Mouse (Mus musculus): ENCODE data around the gene Rora.
"Not testable (repeated sequence)": the region's sequence is repeated elsewhere in the genome, so short reads cannot be mapped to it uniquely, and the experiment has no call there.

Rora gene

DNA sequence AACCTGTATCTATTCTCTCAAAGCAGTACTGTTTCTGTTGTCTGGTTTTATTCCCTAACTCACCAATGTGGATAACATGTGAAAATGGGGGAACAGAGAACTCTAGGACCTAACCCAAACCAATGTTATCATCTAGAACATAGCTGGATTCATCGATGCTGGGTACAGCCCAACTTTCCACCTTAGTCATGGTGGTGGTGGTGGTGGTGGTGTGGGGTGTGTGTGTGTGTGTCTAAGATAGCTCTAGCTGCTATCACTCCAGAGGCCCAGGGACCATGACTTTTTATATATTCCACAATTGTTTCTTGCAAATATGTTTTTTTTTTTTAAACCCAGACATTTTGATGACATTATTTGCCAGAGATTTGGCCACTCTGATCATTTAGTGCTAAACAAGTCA lies 433.7 kb downstream of the Rora start:
- DNase-seq (ENCODE audit: low spot score): no peak

DNA sequence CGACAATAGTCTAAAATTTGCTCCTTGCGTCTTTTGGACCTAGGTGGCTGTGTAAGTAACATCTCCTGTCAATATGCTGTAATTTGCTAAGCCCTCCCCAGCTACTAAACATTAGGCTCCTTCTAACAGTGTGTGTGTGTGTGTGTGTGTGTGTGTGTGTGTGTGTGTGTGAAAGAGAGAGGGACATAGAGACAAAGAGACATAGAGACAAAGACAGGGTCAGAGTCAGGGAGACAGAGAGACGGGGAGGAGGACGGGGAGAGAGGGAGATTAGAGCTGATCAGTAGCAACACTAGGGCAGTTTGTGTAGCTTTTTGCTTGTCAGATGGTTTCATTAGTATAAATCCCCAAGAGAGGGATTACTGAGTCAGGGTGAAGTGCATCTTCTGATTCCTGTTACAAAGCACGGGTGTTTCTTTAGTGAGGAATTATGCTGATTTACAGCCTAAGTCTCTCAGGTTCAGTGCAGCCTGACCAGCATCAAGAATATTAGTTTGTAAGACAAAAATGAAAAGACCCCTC lies 437.2 kb downstream of the Rora start:
- no peak for DNase-seq (ENCODE audit: low spot score)

DNA sequence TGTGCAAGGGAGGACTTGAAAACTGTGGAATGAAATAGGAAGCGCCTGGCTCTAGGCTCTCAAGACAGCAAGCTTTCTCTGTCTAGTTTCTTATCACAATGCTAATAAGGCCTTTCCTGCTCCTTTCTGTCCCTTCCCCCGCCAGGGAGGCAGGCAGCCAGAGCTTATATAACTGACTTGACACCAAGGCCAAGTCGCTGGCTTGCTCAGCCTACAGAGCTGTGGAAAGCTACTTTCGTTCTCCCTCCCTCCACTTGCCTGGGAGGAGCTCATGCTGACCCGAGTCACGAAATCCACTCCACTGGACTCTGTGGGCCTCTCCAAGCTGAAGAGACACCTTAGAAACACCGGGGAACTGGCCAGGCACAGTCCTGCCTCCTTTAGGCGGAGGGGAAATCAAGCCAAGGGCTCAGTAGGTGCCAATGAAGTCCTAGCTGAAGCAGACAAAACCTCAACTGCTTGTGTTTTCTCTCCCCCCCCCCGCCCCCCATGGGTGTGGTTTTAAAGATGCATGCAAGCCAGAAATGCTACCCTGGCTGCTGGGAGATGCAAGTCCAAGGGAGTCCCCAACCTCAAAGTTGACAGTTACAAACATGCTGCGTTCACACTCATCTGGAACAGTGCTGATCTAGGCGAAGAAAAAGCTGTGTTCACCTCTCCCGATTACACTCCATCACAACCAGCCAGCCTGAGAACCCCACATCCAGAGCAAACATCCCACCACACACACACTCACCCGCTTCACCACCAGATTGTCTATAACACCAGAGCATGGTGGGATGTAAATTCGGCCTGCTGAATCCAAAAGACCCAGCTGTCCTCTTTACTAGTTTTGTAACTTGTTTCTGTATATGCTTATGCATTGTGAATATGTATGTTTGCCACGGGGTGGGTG lies 438.8 kb downstream of the Rora start:
- DNase-seq (ENCODE audit: low spot score): peak; percentile 33

DNA sequence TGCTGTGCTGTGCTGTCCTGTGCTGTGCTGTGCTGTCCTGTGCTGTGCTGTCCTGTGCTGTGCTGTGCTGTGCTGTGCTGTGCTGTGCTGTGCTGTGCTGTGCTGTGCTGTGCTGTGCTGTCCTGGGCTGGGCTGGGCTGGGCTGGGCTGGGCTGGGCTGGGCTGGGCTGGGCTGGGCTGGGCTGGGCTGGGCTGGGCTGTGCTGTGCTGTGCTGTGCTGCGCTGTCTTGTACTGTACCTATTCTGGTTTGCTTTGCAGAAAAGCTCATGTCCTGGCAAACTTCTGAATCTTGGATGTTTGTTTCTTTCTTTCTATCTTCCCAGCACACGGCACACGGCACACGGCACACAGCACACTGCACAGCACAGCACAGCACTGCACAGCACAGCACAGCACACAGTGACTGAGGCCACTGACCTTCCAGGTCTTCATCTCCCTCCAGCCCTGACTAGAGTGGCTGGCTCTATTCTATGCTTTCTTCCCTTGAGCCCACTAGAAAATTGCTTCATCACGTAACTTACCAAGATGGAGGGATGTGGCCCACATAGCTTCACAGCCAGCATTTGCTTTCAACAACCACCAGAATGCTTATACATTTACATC lies 446.7 kb downstream of the Rora start:
- not testable (repeated sequence) for DNase-seq (ENCODE audit: low spot score)

DNA sequence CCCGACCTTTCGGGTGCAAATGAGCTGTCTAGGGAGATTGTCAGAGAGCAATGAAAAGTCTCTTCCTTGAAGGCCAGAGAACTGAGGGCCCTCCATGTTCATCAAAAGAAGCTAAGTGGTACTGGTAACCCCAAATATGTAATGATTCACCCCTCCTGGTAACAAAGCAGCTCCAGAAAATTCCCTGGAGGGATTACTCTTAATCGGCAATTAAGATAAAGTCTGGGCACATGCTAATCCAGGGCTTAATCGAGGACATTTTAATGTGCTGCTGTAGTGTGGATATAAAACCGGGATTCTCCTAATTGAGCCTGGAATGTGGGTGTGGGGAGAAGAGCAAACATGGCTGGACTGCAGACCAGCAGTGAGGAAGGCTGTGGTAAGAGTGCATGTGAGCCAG lies 450.7 kb downstream of the Rora start:
- no peak for DNase-seq (ENCODE audit: low spot score)

DNA sequence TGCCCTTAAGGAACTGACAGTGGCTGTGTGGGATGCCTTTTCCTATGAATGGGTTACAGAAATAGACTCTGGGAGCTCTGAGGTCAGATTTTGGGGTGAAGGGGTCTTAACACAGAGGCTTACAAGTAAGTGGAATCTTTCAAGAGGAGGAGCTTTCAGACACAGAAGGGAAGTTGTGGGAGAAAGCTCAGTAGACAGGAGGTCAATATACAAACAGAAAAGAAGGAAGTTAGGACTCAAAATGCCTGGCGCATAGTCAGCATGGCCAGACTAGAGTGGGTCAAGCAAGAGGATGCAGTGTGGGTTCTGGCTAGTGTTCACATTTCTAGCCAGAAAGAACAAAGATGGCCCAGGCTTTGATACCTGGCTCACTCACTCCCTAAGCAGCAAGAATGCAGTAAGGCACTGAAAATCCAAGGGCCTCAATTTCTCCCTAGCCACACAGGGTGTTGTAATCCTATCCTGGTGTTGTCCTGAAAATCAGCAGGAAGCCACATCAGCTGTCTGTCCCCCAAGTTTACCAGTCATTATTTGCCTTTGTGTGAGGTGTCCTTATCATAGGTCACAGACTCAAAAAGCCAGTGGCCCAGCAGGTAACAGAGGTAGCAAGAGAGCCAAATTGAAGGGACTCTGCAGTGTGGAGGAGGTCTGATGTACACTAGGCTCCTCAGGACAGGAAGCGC lies 456.2 kb downstream of the Rora start:
- no peak for DNase-seq (ENCODE audit: low spot score)

DNA sequence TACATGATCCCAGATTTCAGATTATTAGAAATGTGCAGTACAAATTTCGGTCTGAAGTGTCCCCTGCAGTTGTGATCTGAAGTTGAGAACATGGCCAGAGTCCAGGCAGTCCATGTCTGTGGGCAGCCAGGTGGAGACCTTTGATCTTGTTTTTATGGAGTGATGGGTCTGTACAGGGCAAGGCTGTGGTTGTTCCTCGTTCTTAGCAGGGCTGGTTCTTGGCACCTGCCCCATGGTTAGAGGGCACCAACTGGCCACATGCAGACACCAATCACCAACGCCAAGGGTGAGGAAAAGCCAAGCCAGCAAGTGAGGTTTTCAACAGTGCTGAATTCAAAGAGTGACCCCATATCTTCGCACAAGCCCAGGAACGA lies 456.7 kb downstream of the Rora start:
- no peak for DNase-seq (ENCODE audit: low spot score)

DNA sequence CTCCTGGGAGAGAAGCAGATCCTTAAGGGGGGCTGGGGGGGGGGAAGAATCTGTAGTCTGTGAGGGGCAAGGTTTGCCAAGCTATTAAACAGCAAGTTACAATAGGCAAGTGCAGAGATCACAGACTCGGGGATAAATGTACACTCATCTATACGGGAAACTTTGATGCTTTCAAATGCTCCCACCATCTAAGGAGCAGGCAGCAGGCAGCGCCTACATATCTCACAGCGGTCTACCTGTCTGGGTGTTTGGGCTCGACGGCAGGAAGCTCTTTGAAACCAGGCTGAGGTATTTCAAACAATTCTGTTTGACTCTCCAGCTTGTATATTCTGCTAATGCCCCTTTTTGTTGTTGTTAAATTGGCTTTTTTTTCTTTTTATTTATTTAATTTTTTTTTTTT lies 457.1 kb downstream of the Rora start:
- DNase-seq (ENCODE audit: low spot score): no peak

DNA sequence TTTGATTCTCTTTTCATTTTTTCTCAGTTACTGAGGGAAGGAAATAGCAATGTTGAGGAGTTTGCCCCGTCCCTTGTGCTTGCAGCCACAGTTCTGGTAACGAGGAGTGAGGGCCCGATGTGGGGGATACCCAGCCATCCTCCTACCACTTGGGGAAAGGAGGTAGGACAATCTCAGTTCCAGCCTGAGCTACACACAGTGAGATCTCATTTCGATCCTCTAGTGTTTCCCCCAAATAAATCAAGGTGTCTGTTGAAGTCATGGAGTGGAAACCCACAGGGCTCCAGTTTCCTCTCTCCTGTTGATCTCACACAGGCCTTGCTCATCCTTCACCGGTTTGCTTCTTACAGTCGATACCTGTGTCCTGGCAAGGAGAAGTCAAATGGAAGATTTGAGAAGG lies 458.0 kb downstream of the Rora start:
- DNase-seq (ENCODE audit: low spot score): no peak

DNA sequence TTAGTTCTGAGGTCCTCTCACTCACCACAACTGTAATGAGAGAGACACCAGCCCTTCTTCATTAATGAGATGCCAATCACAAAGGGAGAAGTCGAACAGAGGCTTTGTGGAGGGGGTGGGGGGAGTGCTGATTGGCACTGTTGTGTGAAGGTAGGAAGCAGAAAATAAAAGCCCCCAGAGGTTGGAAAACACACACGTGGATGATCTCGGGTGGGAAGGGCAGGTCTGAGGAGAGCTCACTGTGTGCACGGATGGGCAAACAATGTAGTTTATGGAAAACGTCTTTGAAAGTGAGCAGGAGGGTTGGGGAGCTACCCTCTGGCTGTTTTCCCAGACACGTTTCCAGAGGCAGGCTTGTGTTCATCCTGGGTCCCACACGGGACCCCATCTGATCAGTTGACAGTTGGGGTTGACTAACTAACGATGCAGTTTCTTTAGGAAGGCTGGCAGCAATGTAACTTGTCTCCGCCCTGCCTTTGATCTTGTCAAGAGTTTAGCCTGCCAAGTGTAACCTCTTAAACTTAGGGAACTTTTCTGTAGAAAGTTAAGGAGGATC lies 460.9 kb downstream of the Rora start:
- DNase-seq (ENCODE audit: low spot score): no peak

DNA sequence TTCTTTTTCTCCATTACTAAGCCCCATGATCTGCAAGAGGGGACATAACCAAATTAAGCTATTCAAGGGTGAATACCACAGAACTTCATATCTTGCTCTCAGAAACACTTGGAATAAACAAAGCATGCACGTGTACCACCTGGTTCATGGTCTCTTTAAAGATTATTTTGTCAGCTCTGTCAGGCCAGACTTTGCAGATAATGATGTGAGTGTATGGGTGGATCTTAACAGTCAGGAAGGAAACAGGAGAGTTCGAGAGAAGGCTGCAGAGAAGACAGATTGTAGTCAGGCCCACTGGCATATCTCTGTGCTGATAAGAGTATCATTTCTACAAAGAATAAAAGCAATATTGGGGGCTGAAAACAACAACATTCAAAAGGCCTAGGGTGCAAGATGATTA lies 463.2 kb downstream of the Rora start:
- DNase-seq (ENCODE audit: low spot score): no peak

DNA sequence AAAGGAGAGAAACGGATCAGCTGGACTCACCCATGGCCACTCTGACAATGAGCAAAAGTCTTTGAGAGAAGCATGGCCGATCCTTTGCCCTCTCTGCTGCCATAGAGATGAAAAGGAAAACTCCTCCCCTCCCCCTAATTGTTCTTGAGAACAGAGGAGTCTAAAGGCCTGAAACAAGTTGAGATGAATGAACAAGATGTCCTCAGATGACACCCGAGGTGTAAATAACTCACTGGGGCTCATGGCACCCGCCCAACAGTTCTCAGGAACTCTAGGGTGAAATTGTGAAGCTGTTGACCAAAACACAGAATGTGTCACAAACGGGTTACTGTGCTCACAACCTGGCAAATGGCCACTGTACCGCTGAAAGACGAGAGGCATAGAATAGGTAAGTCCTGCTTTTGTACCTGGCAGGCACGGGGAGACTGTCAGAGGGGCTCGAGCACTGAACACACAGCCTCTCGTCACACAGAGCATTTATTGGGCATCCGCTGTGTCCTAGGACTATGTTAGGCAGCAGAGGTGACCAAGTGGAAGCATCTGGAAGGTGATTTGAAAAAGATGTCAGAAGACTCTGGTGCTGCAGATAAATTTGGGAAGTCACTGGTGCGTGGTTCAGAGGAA lies 467.6 kb downstream of the Rora start:
- DNase-seq (ENCODE audit: low spot score): peak; percentile 72

DNA sequence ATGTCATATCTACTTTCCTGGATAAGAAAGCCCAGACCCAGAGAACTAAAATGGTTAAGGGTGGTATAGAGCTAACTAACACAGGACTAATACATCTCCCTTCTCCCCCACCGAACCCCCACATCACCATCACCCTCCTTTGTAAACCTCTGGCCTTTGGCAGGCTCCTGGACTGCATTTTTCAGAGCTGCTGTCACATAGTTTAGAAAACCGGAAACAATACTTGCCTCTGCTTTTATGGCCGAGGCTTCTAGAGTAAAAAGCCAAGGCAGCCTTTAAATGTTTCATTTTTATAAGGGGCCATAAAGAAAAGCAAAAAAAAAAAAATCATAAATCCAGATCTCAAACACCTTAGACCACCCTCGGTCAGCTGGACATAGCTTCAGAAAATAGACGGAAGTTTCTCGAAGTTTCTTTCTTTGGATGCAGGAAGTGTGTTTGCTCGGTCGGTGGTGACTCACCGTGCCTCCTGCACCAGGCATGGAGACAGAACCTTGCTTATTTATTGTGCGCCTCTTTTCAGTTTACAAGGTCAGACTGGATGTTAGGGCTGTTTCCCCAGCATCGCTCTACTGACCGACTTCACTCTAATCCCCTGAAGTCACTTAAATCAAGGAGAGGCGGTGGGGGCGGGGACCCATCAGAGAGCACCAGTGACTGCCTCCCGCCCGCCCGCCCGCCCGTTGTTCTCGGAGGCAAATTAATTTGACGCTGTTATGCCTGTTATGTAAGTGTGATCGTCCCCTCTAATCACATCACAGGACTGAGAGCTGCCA lies 471.6 kb downstream of the Rora start:
- peak; percentile 67 for DNase-seq (ENCODE audit: low spot score)

DNA sequence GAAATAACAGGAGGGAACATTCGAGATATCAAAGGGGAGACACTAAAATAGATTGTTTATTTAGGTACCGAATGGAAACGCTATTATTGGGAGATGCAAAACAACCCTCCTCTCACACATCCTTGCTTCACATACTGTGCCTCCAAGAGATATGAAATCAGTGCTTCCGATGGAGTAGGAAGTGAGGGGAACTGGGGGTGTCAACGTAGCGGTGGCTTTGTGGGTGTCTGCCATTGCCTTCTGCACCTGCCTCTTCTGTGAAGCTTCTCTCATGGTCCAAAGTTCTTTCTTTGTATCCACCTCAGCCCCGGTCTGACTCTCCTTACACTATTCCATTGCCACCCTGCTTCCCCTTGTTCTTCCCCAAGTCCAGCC lies 472.2 kb downstream of the Rora start:
- no peak for DNase-seq (ENCODE audit: low spot score)

DNA sequence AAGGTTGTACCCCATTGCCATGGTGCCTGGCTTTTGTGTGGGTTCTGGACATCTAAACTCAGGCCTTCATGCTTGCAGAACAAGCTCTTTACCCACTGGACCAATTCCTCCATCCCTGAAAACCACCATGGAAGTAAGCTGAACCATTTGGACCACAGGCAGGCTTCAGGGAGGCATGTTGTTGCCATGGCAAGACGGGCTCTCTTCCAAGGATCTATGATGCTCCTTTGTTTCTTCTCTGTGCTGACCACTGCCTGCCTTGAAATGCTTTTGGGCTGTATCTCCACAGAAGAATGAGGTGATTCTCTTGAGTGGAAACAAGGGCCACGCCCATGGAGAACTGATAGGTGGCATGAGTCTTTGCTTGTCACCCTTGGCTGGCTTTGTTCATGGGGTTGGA lies 473.0 kb downstream of the Rora start:
- no peak for DNase-seq (ENCODE audit: low spot score)

DNA sequence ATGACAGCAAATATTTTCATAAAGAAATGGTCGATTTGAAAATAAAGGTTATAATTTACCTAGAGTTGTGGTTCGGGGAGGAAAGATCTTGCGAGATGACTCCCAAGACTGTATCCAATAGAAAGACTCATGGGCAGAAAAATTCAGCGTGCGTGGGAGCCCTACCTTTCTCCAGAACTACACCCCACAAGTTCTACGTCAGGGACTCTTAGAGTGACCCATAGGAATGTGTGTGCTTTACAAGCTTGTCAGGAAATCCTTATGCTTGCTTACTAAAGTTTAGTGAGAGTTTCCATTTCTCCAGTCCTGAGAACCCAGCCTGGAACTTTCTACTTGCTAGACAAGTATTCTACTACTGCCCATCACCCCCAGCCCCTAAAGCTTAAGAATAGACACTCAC lies 474.7 kb downstream of the Rora start:
- DNase-seq (ENCODE audit: low spot score): no peak

DNA sequence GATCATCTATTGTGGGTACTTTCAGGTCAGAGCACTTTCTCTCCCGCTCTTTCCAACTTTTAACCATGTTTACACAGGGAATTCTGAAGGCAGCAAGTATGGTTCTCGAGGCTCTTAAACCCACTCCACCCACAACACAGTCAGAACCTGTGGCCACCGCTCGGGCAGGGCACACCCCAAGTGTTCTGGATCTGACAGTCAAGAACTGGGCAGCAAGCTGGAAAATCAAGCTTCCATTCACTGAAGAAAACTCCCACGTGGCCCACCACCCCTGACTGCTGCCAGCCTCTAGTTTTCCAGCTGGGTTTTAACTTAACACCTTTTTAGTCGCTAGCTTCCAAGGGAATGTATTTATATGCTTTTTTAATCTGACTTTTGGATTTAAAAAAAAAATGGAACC lies 479.4 kb downstream of the Rora start:
- no peak for DNase-seq (ENCODE audit: low spot score)

DNA sequence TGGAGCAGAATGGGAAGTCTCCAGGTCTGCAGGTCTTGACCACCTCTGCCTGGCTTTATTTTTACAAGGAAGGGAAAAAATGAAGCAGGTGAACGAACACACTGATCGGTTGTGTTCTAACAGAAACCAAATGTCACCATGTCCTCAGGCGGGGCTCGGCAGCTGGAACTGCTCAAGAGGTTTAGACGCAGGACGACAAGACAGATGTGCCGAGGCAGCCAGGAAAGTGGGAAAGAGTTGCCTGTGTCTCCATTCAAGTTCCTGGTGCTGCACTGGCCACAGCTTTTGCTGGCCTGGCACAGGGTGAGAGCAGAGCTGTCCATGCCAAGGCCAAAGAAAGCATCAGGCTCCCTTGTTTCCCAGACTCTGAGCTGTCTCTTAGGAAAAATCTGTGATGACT lies 480.1 kb downstream of the Rora start:
- DNase-seq (ENCODE audit: low spot score): peak; percentile 66

DNA sequence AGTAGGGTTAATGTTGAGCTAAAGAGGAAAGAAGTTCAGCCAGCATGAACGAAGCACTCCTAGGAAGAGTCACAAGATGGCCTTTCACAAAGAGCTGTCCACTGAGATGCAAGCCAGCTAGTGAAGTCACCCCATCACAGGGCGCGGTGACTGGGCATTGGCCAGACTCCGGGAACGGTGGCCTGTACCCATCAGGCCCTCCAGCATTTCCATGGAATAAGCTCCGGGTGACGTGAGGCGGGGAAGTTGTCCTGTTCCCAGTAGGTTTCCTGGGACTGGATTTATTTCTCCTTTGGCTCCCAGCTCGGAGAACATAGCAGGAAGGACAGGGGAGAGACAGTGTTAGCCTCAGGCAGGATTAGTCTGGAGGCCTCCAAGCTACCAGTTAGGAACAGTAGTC lies 481.0 kb downstream of the Rora start:
- DNase-seq (ENCODE audit: low spot score): no peak

DNA sequence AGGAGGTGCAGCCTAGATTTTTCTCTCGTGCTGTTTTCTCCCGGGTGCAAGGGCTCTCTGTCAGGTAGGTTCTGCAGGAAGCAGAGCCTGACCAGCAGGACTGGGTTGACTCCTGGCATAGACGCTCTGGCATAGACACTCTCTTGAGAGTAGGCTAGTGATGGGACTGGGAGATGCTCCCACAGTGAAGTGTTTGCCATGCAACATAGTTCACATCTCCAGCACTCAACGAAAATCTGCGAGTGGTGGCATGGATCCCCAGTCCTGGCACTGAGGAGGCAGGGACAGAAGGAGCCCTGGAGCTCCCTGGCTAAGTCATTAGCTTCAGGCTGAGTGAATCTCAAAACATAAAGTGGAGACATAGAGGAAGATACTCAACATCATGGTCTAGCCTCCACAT lies 483.2 kb downstream of the Rora start:
- no peak for DNase-seq (ENCODE audit: low spot score)

DNA sequence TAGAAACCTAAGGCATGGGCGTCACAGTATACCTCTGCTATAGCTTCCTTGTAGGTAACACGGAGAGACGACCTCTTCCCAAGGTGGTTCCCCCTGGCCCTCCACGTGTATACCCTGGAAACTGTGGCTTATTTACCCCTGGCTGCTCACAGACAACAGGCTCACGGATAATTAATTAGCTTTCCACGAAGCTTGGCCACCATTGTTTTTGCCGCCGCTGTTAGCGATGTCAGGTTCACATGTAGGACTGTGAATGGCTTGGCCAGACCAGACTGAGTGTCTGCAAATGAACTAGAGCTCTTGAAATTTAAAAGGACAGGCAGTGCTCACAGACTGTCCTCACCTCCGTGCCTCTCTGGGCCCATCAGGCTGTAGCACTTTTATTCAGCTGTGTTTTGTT lies 483.8 kb downstream of the Rora start:
- DNase-seq (ENCODE audit: low spot score): no peak

DNA sequence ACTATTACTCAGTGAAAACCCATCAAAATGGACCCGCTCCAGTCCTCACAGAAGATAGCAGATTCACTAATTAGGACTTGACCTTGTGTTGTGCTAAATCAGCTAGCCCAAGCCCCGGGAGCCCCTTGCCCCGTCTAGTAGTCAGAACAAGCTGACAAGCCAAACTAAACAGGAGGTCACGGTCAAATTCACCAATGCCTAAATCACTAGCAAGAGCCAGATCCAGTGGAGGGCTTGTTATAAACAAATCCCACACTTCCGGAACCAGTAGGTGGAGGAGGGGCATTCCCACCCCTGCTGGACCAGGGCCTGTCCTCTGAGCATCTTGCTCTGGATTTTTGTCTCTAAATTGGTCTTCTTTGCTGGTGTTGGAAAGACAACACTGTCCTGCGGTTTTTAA lies 486.6 kb downstream of the Rora start:
- DNase-seq (ENCODE audit: low spot score): no peak

Measured in embryo, embryonic 10.5 days (tissue).